Mouse (Mus musculus): ENCODE results near the gene Celf5. TPM values are rescaled to one million over a fixed set of nuclear protein-coding genes. Genes with fewer than 3 reads are reported as not detected.
A peak's percentile ranks its signal among the peaks of the same experiment; 100 is the strongest.

Celf5 gene
- polyA plus RNA-seq, 1 experiment from 2014 or later, result 62.5 TPM

GRCm38 (mm10) chr10:81428507-81428870, 54.0 kb downstream of the Celf5 start:
- peaks cover 76% of the 10 kb centered on the region for H3K4me1 ChIP-seq
- H3K4me3 ChIP-seq (replicated peaks), result no peak overlapping the region
- H3K27ac ChIP-seq (replicated peaks), result no peak overlapping the region
- H3K27me3 ChIP-seq (replicated peaks), result peaks cover 13% of the 10 kb centered on the region
- H3K4me2 ChIP-seq, result no peak overlapping the region
- no peaks in the 10 kb centered on the region for H3K36me3 ChIP-seq
- ATAC-seq (ENCODE audit: low FRiP score), result no peak
- 94% methylated on average over 7 of the region's 7 CpGs for WGBS
- no peaks in the 10 kb centered on the region for H3K9me3 ChIP-seq (replicated peaks)
- H3K9ac ChIP-seq (replicated peaks), result no peak overlapping the region

GRCm38 (mm10) chr10:81427804-81428506, 54.6 kb downstream of the Celf5 start:
- no peak overlapping the region for H3K9ac ChIP-seq (replicated peaks)
- peaks cover 71% of the 10 kb centered on the region for H3K4me1 ChIP-seq
- peaks cover 13% of the 10 kb centered on the region for H3K27me3 ChIP-seq (replicated peaks)
- 81% methylated on average over 8 of the region's 8 CpGs for whole genome bisulfite sequencing
- no peak for ATAC-seq (ENCODE audit: low FRiP score)
- H3K4me3 ChIP-seq (replicated peaks), result no peak overlapping the region
- no peak overlapping the region for H3K27ac ChIP-seq (replicated peaks)
- no peak overlapping the region for H3K4me2 ChIP-seq
- no peaks in the 10 kb centered on the region for H3K9me3 ChIP-seq (replicated peaks)
- H3K36me3 ChIP-seq, result no peaks in the 10 kb centered on the region

- Histone ChIP-seq H3K4me3 (replicated peaks) (peak overlapping the region; percentile 46), H3K4me1 (peaks cover 67% of the 10 kb centered on the region), H3K27me3 (replicated peaks) (peaks cover 13% of the 10 kb centered on the region), H3K27ac (replicated peaks) (no peak overlapping the region), H3K36me3 (no peaks in the 10 kb centered on the region), H3K9ac (replicated peaks) (peak overlapping the region; percentile 55), H3K9me3 (replicated peaks) (no peaks in the 10 kb centered on the region), H3K4me2 (peak overlapping the region; percentile 81)
- no peak for ATAC-seq (ENCODE audit: low FRiP score)
- WGBS, result 39% methylated on average over 3 of the region's 3 CpGs
Measured at GRCm38 (mm10) chr10:81427327-81427726, 55.2 kb downstream of the Celf5 start.

- under 1% methylated on average over 32 of the region's 38 CpGs for WGBS
- Histone ChIP-seq H3K27me3 (replicated peaks) (peaks cover 13% of the 10 kb centered on the region), H3K36me3 (no peaks in the 10 kb centered on the region), H3K27ac (replicated peaks) (0 out of 2 replicates have a peak overlapping the region, but pooled peaks have one; percentile 23), H3K4me3 (replicated peaks) (peak overlapping the region; percentile 46), H3K4me2 (peak overlapping the region; percentile 81), H3K9ac (replicated peaks) (peak overlapping the region; percentile 55), H3K4me1 (peaks cover 66% of the 10 kb centered on the region), H3K9me3 (replicated peaks) (no peaks in the 10 kb centered on the region)
- ATAC-seq (ENCODE audit: low FRiP score), result no peak
Measured at GRCm38 (mm10) chr10:81426897-81427296, 55.6 kb downstream of the Celf5 start.

- no peak for ATAC-seq (ENCODE audit: low FRiP score)
- WGBS, result 1% methylated on average over 21 of the region's 33 CpGs
- no peaks in the 10 kb centered on the region for H3K36me3 ChIP-seq
Measured at GRCm38 (mm10) chr10:81426081-81426671, 56.3 kb downstream of the Celf5 start.

GRCm38 (mm10) chr10:81425236-81425850, 57.2 kb downstream of the Celf5 start:
- Histone ChIP-seq H3K4me2 (peak overlapping the region; percentile 81), H3K36me3 (no peaks in the 10 kb centered on the region), H3K4me1 (peaks cover 55% of the 10 kb centered on the region), H3K27me3 (replicated peaks) (peaks cover 13% of the 10 kb centered on the region), H3K9ac (replicated peaks) (peak overlapping the region; percentile 55; the same call in 1 of the 2 replicates), H3K4me3 (replicated peaks) (peak overlapping the region; percentile 46; the same call in 1 of the 2 replicates), H3K9me3 (replicated peaks) (no peaks in the 10 kb centered on the region), H3K27ac (replicated peaks) (peak overlapping the region; percentile 57; the same call in 1 of the 2 replicates)
- ATAC-seq (ENCODE audit: low FRiP score), result no peak
- 29% methylated on average over 8 of the region's 10 CpGs for WGBS

More at GRCm38 (mm10) chr10:81426081-81426671, 56.3 kb downstream of the Celf5 start:
- Histone ChIP-seq H3K27ac (replicated peaks) (0 out of 2 replicates have a peak overlapping the region, but pooled peaks have one; percentile 57), H3K4me1 (peaks cover 59% of the 10 kb centered on the region), H3K27me3 (replicated peaks) (peaks cover 13% of the 10 kb centered on the region), H3K4me2 (peak overlapping the region; percentile 81), H3K9ac (replicated peaks) (peak overlapping the region; percentile 55), H3K4me3 (replicated peaks) (peak overlapping the region; percentile 46), H3K9me3 (replicated peaks) (no peaks in the 10 kb centered on the region)

GRCm38 (mm10) chr10:81424246-81425051, 58.1 kb downstream of the Celf5 start:
- H3K27ac ChIP-seq (replicated peaks), result peak overlapping the region; percentile 57
- H3K9me3 ChIP-seq (replicated peaks), result no peaks in the 10 kb centered on the region
- peak overlapping the region; percentile 81 for H3K4me2 ChIP-seq
- H3K4me1 ChIP-seq, result peaks cover 52% of the 10 kb centered on the region
- ATAC-seq (ENCODE audit: low FRiP score), result peak; percentile 6; the same call in 1 of the 2 replicates
- H3K36me3 ChIP-seq, result peaks cover 7% of the 10 kb centered on the region; the same call in 1 of the 2 replicates
- 5% methylated on average over 25 of the region's 25 CpGs for WGBS
- H3K27me3 ChIP-seq (replicated peaks), result peaks cover 13% of the 10 kb centered on the region
- no peak overlapping the region for H3K9ac ChIP-seq (replicated peaks)
- H3K4me3 ChIP-seq (replicated peaks), result 0 out of 2 replicates have a peak overlapping the region, but pooled peaks have one; percentile 9

- Histone ChIP-seq H3K9ac (replicated peaks) (no peak overlapping the region), H3K4me3 (replicated peaks) (no peak overlapping the region), H3K27ac (replicated peaks) (peak overlapping the region; percentile 57), H3K27me3 (replicated peaks) (peaks cover 13% of the 10 kb centered on the region), H3K9me3 (replicated peaks) (no peaks in the 10 kb centered on the region), H3K36me3 (peaks cover 12% of the 10 kb centered on the region; the same call in 1 of the 2 replicates), H3K4me2 (peak overlapping the region; percentile 81), H3K4me1 (peaks cover 51% of the 10 kb centered on the region)
- 75% methylated on average over 4 of the region's 4 CpGs for WGBS
- no peak for ATAC-seq (ENCODE audit: low FRiP score)
Measured at GRCm38 (mm10) chr10:81423476-81424245, 58.8 kb downstream of the Celf5 start.

- no peak for ATAC-seq (ENCODE audit: low FRiP score)
- Histone ChIP-seq H3K27me3 (replicated peaks) (peaks cover 6% of the 10 kb centered on the region), H3K9me3 (replicated peaks) (no peaks in the 10 kb centered on the region), H3K4me1 (peaks cover 54% of the 10 kb centered on the region), H3K9ac (replicated peaks) (no peak overlapping the region), H3K27ac (replicated peaks) (no peak overlapping the region), H3K36me3 (peaks cover 12% of the 10 kb centered on the region; the same call in 1 of the 2 replicates), H3K4me2 (no peak overlapping the region), H3K4me3 (replicated peaks) (no peak overlapping the region)
- WGBS, result 72% methylated on average over 3 of the region's 3 CpGs
Measured at GRCm38 (mm10) chr10:81422661-81423217, 59.8 kb downstream of the Celf5 start.

GRCm38 (mm10) chr10:81422191-81422590, 60.3 kb downstream of the Celf5 start:
- no peak for ATAC-seq (ENCODE audit: low FRiP score)
- peaks cover 56% of the 10 kb centered on the region for H3K4me1 ChIP-seq
- WGBS, result 86% methylated on average over 6 of the region's 6 CpGs

More at GRCm38 (mm10) chr10:81422191-81422590, 60.3 kb downstream of the Celf5 start:
- Histone ChIP-seq H3K4me3 (replicated peaks) (no peak overlapping the region), H3K4me2 (no peak overlapping the region), H3K27me3 (replicated peaks) (peaks cover under 1% of the 10 kb centered on the region), H3K36me3 (peaks cover 12% of the 10 kb centered on the region; the same call in 1 of the 2 replicates), H3K9ac (replicated peaks) (no peak overlapping the region), H3K27ac (replicated peaks) (no peak overlapping the region), H3K9me3 (replicated peaks) (no peaks in the 10 kb centered on the region)
